Mouse (Mus musculus) left cerebral cortex, adult 18-20 months (tissue): ENCODE data around the gene Nacad. TPM values are rescaled to one million over a fixed set of nuclear protein-coding genes. Genes with fewer than 3 reads are reported as not detected.

Experiments used
- DNase-seq, 2 experiments: peaks; one replicate each; pipeline ENCODE4 v3.0.0; 2021 to 2022; ENCODE audit warnings: low spot score in 2 of 2, mixed read lengths in 1 of 2
- total RNA-seq, 2 experiments: library from RNA; stranded (reverse); gene quantifications; 2 replicates each; pipeline ENCODE4 v1.2.3; 2021

Nacad gene
- total RNA-seq, 2 experiments from 2014 or later = 42.6 to 55.9 TPM

DNA sequence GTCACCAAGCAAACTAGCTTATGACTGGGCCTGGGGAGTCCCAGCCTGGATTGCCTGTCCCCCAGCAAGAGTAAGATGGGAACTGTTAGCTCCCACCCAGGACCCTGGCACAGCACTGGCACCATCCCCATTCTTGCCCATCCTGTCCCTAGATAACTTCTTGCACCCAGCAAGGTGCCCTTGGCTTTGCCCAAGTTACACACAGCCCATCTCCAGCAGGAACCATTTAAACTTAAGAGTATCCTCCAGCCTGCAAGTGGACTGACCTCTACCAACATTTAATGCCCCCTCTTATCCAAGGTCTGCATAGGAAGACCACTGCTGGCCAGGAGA lies 1.3 kb downstream of the Nacad start:
- no peak for DNase-seq

DNA sequence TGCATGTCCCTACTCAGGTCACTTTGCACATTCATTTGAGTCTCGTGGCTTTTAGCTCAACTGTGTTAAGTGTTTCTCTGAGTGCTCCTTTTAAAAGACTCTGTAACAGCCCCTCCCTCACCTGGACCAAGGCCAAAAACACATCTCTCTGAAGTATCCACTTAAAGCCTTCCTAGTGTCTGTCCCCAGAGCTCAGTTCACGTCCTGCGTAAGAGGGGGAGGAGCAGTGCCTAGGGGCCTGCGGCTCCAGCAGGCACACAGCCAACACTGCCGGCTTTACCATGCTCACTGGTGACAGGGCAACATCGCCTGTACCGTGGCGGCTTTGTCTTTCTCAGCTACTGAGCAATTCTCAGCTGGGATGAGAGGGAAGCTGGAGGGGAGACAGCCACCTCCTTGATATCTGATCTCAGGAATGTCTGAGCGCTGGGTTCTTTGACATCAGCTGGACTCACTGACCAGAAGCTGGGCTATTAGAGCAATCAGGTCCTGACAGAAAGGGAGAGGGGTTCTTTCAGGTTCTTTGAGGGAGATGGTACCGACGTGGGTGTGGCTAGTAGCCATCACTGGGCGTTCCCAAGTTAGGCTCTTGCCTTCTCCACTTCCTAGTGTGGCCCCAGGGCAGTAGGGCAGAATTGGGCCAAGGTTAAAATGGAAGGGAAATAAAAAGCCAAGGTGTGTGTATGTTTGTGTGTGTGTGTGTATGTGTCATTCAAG lies 1.8 kb downstream of the Nacad start:
- DNase-seq = peak; percentile 52 to 59

DNA sequence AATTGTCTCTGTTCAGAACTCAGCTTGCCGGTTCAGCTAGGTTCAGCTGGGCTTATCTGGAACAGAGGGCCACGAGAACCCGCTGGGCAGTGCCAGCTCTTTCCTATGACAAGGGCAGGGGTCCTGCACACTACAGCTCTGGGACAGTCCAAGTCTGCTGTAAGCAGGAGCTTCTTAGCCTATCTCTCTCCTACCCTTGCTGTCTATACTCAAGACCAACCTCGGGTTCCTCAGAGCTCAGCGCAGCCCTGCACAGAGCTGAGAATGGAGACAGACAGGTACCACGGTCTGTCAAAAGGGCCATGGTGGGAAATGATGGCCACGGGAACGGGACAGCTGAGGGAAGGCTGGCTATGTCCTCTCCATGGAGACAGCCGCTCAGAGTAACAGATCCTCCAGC lies 2.6 kb downstream of the Nacad start:
- DNase-seq = no peak

DNA sequence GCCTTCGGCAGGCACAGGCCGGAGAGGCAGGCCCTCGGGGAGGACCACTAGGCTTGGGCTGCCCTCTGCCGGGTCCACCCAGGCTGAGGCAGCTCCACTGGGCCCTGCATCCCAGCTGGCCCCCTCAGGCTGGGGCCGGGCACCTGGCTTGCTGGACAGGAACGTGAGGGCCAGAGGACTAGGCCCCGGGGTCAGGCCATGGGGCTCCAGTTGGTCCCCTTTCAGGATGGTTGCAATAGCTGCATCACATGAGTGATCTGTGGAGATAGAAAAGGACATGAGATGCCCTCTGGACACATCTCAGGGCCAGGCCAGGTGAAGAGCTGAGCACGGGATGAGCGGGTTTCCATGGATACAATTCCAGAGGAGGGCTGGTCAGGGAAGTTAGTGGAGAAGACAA lies 3.2 kb downstream of the Nacad start:
- no peak for DNase-seq

DNA sequence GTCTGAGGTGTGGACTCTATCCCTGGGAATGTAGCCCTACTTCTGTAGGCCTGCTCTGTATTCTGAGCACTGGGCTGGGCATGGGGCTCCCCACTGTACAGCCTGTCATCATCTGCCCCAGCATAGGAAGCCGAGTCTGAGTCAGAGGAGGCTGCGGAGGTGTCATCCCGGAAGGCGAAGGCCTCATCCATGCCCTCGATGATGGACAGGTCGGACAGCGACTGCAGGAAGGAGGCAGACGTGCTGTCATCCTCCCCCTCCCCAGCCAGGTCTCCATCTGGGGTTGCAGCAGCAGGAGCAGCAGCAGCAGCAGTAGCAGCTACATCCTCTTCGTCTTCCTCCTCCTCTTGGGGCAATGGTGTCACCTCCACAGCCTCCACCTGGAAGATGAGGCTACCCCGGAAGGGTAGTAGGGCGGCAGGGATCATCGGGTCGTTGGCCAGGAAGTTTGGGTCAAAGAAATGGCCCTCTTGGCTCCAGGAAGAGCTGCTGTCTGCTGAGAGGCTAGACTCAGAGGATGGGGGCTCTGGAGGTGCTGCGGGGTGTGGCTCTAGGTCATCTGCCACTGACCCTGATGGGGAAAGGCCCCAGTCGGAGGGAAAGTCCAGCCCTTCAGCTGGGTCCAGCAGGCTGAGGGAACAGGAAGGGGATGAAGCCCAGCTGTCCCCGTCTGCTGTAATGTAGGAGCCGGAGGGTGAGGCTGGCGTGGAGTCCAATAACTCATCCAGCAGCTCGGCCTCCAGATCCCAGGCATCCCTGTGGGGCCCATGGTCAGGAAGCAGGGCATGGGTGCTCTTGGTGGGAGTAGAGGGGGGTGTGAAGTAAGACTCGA lies 4.0 kb downstream of the Nacad start:
- DNase-seq = no peak

DNA sequence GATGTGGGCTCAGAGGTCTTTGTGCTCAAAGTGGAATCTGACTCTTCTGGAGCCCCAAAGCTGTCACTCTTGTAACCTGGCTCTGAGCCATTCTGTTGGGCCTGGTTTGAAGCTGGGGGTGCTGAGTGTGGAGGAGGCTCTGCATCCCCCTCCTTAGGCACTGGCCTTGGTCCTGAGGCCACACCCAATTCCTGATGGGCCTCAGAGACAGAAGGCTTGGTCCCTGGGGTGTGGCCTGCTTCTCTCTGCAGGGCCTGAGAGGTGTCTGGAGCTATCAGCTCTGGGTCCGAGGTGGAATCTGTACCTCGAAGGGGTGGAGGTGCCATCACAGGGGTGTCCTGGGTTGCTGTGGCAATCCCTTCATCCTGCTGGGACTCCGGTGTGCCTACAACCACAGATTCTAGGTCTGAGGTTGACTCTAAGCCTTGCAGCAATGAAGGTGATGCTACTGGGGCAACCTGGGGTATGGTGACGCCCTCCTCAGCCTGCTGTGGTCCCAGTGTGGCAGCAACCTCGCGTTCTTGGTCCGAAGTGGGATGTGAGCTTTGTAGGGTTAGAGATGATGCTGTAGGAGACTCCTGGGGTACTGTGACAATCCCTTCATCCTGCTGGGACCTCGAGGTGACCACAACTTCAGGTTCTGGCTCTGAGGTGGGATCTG lies 5.4 kb downstream of the Nacad start:
- DNase-seq = no peak

DNA sequence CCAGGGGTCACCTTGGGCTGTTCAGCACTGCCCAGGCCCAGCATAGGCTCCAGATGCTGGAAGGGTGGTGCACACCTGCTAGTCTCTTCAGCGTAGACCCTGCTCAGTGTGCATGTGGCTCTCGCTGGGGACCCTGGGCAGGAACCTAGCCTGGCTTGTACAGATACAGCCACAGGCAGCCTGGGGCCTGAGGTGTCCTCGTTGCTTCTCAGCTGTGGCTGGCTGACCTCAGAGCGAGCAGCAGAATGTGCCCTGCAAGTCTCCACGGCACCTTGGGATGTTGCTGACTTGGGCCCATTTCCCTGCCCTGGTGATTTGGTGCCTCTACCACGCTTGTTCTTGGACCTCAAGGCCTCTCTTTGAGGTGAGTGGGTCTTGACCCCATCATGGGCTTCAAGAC lies 6.0 kb downstream of the Nacad start:
- DNase-seq = no peak

DNA sequence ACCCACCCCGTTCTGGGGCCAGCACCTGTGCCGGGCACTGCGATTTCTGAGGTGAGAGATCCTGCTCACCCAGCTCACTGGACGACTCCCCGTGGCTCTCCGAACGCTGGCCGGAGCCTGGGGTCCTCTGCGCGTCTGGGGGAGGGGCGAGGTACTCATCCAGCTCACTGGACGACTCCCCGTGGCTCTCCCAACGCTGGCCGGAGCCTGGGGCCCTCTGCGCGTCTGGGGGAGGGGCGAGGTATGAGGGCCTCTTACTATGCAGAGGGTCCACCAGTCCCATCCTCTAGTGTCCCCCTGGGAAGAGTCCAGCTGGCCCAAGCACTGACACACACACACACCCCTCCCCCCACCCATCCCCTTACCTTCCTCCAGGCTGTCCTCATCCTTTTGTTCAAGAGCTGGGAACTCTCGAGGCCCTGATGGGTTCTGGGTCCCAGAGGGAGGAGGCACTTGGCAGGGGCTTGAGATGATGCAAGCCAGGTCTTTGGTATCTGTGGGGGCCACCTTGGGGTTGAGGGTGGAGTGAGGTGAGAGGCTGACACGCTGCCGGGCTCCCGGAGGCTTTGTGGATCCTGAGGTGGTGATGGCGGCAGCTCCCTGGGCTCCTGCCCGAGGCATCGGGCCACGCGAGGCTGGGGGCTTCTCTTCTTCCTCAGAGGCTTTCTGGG lies 6.7 kb downstream of the Nacad start:
- DNase-seq = peak in 1 of 2 experiments; percentile 14

DNA sequence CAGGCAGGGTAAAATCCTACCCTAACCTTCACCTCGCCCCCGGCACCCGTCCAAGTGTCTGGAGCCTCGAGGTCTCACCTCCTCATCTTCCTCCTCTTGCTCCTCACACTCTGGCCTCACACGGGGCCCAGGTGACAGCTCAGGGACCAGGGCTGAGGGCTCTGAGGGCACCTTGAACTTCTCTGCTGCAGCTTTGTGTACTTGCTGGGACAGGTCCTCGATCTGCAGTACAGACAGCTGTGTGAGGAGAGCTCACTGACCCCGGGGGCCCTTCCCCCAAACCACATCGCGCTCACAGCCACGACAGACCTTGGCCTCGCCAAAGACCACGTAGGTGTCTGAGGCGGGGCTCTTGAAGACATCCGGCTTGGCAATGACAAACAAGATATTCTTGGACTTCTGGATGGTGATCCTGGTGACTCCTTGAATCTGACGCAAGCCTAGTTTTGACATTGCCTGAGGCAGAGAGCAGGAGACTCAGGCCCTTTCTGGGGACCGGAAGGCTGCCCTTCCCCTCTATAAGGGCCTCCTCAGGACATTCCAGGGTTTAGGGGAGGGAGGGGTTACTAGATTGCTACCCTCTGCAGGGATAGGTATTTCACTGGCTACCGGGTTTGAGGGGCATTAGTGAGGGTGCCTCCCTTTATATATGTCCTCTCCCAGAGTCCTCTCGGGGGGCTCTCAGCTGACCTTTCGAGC lies 7.5 kb downstream of the Nacad start:
- no peak for DNase-seq

DNA sequence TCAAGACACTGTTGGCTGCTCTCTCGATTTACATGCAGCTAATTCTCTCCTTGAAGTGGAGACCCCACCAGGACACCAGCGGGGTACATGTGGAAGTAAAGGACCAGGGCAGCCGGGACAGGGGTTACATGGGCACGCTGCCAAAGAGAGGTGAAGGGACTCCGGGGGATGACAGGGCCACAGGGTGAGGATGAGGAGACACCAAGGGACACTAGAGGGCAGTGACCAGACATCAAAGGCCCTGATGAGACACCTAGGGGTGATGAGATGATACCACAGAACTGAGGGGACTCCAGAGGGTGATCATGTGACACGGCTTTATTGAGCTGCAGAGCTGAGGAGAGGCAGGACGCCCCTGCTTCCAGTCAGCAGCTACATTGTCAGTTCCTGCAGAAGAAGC lies 8.3 kb downstream of the Nacad start:
- DNase-seq = no peak

DNA sequence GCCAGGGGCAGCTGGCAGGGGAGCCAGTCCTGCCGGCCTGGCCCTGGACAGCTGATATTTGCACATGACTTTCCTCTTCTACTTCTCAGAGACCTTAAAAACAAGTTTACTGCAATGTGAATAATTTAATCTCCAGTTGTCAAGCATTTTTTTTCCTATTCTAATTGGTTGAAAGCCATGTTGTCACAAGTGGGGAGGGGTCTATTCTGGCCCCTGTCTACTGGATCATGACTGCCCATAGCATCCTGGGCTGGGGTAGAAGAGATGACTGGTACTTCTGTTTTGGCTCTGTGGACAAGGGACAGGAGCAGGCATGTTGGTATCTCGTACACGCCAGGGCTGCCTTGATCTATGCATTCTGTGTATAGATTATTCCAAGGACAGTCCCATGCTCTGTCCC lies 9.2 kb downstream of the Nacad start:
- no peak for DNase-seq

DNA sequence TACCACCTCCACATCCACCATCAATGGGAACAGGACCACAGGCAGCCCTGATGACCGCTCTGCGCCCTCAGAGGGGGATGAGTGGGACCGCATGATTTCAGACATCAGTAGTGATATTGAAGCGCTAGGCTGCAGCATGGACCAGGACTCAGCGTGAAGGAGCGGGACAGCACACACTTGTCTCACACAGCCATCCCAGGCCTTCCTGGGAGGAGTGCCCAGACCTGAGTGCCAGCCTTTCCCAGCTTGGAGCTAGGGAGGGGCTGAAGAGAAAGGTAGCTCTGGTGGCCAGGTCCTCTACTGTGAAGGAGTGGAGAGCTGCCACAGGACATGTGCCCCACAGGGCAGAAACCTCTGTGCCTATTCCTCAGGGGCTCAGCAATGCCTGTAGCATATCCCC lies 9.6 kb downstream of the Nacad start:
- no peak for DNase-seq

DNA sequence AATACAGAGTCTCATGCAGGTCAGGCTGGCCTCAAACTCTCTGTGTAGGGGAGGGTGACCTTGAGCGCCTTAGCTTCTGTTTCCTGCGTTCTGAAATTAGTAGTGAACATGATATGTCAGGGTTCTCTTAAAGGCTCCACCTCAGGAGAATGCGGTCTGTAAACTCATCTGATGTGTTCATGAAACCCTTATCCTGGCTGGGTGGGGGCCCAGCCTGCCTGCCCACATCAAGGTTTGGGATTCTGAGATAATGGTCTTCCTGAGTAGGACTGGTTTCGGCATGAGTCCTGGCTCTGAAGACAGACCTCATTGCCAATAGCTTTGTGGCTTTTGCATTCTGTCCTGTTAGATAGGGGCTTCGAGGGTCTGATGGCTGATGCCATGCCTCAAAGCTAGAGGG lies 10.5 kb downstream of the Nacad start:
- no peak for DNase-seq

DNA sequence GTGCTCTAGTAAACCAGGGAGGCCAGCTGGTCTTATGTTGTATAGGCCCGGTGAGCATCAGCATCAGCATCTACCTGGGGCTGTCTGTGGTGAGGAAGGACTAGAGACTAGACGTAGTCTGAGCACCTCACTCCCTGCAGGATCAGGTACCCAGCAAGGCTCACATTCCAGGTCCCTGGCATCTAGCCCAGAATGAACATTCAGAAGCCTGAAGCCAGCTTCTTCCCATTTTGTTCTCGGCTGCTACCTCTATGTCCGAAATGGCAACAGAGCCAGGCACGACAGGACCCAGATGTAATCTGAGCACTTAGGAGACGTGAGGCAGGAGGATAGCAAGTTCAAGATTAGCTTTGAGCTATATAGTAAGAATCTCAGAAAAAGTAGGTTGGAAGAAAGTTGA lies 11.0 kb downstream of the Nacad start:
- peak in 1 of 2 experiments; percentile 15 for DNase-seq

DNA sequence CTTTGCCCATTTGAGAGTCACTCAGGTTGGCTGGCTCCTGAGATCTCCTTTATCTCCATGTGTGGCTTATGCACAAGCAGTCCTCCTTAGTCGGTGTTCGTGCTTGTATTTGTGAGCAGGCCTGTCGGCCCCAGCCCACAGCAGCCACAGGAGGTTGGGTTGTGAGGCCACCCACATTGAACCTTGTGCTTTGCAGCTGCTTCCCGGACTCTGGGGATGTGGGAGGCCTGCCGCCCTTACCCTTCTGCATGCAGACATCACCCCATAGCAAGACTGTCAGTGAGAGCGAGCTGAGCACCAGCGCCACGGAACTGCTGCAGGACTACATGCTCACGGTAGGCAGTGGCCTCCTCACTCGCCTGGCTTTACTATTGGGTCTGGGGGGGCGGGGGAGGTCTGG lies 12.4 kb downstream of the Nacad start:
- DNase-seq = no peak

DNA sequence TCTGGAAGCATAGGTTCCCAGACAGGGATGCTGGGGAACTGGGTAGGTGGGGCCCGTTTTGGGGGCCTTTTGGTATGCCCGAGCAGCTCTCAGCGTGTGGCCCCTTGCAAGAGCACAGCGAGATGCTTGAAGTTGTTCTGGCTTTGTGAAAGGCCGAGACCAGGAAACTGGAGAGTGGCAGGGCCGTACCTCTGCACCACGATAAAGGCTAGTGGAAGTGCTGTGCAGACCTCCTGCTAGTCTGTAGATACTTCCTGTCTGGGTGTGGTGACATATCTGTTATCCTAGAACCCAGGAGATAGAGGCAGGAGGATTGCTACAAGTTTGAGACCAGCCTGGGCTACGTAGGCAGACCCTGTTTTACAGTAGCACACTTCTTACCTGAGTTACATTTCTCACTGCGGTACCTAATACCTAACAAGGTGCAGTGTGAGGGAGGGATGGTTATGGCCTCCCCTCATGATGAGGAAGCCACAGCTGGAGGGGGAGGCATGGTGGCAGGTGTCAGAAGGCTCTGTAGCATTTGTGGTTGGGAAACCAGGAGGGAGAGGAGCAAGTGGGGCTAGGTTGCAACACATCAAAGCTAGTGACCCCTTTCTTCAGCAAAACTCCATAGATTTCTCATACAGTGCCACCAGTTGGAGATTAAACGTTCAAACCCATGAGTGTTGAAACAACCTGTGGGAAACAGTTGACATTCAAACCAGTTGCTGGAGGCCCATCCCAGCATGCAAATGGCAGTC lies 14.7 kb downstream of the Nacad start:
- no peak for DNase-seq

DNA sequence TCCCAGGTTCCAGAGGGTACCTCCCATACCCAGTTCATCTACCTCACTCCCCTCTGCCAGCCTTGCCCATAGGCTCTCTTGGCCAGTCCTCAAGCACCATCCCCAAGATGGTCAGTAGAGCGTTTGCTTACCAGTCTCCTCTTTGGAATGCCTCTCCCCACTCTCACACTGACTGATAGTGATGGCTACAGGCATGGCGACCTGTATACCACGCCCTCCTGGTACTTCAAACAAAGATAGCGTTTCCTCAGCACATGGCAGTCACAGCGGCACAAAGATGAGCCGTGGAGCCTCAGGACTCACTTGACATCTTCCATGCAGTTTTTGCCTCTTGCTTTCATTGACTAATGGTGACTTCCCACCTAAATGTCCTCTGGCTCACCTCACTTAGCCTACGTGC lies 16.0 kb downstream of the Nacad start:
- no peak for DNase-seq

DNA sequence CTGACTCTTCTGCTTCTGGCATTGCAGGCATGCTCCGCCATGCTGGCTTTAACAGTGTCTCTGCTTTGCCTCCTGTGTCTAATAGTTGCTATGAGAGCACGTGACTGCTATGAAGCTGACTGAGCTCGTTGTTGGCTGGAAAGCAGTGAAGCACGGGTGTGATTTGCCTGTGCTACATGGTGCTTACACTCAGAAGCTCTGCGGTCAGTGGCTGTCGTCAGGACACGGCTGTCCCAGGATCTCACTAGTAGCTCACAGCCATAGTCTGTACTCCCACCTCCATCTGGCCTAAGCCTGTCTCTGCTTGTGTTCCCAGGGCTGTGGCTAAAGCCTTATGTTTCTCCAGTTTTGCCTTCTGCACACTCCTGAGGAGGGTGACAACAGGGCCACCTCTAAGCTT lies 17.6 kb downstream of the Nacad start:
- DNase-seq = no peak

DNA sequence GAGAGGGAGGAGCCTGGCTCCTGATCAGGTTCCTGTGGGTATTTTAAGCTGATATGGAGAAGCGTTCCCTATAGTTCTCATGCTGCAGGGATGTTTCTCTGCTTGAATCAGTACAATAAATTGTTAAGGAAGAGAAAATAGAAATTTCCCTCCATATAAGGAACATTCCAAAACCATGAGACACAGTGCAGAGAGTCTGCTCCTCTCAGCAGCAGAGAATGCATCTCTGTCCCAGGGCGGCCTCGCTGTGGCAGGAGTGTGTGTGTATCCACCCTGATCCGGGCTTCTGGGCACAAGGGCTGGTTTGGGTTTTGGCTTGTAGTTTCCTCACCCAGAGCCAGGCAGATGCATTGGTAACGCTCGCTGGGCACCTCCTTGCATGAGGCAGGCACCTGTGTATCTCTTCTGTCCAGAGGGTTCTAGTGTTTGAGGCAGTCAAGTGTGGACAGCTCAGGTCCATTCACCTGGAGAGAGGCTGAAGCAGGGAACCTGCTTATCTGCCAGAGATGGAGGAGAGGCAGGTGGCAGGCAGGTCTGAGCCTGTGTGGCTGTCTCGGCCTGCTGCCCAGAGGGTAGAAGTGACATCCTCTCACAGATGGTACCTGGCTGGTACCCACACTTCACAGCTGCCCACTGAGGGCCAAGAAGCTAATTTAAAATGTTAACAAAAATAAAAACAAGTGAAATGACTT lies 18.5 kb downstream of the Nacad start:
- no peak for DNase-seq

DNA sequence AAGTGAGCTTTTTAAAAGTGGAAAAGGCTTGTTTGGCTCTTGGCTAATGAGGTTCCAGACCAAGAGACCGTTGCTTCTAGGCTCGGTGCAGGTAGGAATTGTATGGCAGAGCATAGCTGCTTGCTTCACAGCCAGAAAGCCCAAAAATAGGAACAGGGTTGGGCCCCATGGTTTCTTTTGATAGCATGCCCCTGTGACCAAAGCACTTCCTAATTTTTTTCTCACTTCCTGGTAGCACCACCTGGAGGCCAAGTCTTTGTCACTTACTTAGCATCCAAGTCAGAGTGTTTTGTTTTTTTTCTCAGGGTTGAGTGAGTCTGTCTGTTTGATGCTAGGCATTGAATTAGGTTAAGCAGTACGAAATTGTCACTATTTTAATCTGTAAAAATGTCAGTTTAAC lies 19.2 kb downstream of the Nacad start:
- DNase-seq = no peak
